Mouse (Mus musculus): ENCODE results near the gene Ets1. TPM values are rescaled to one million over a fixed set of nuclear protein-coding genes. Genes with fewer than 3 reads are reported as not detected.

Gene Ets1
- polyA plus RNA-seq, 1 experiment from 2014 or later, result 16.0 TPM

DNA sequence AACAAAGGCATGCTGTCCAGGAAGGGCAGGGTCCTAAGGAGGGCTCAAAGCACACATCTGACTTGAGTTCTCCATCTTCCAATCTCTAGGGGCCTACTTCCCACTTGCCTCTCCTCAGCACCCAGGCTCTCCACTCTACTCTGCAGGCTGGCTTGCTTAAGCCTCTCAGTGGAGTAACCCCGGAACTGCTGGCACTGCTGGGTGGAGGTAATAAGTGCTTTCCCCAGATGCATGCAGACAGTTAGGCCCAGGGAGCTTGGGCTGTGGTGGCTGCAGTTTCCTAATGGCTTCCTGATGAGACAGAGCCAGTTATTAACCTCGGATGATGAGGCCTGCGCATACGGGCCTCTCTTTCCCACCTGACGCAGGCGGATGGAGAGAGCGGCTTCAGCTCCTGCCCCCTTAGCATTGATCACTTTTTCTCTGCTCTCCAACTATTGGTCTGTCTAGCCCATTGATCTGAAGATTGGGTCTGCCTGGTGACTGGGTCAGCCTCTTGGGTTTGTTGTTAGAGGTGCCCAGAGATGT, 76.4 kb downstream of the Ets1 start:
- peaks cover 13% of the 10 kb centered on the region for H3K4me1 ChIP-seq
- no peak overlapping the region for H3K4me2 ChIP-seq
- no peak overlapping the region for H3K27ac ChIP-seq
- H3K9ac ChIP-seq, result no peak overlapping the region
- no peak overlapping the region for H3K4me3 ChIP-seq
- H3K27me3 ChIP-seq, result peaks cover 7% of the 10 kb centered on the region; the same call in 1 of the 2 replicates
- ATAC-seq, result no peak
- no peaks in the 10 kb centered on the region; the same call in 1 of the 2 replicates for H3K9me3 ChIP-seq (replicated peaks)
- H3K36me3 ChIP-seq (ENCODE audit: poor library complexity, severe bottlenecking), result no peaks in the 10 kb centered on the region
- whole genome bisulfite sequencing, result 90% methylated on average over 7 of the region's 7 CpGs

DNA sequence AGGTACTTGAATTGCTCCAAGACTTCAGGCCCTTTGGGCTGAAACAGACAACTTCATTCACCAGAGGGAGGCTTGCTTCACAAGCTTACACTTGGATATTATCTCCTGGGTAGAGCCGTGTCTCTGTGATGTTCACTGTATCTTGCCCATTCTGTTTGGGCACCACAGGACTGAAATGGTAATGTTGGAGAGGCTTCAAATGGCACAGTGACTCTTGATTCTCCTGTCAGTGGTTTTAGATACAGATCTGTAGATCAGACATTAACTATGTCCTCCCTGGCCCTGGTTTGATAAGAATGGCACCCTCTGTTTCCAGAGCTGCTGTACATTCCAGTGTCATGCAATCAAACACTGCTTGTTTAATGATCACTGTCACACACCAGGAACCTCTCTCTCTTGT, 77.1 kb downstream of the Ets1 start:
- Histone ChIP-seq H3K27ac (no peak overlapping the region), H3K36me3 (ENCODE audit: poor library complexity, severe bottlenecking) (no peaks in the 10 kb centered on the region), H3K9ac (no peak overlapping the region), H3K4me1 (peaks cover 14% of the 10 kb centered on the region), H3K4me2 (no peak overlapping the region), H3K9me3 (replicated peaks) (no peaks in the 10 kb centered on the region; the same call in 1 of the 2 replicates), H3K27me3 (peaks cover 7% of the 10 kb centered on the region; the same call in 1 of the 2 replicates), H3K4me3 (no peak overlapping the region)
- no peak for ATAC-seq
- 95% methylated on average over 1 of the region's 1 CpGs for WGBS

DNA sequence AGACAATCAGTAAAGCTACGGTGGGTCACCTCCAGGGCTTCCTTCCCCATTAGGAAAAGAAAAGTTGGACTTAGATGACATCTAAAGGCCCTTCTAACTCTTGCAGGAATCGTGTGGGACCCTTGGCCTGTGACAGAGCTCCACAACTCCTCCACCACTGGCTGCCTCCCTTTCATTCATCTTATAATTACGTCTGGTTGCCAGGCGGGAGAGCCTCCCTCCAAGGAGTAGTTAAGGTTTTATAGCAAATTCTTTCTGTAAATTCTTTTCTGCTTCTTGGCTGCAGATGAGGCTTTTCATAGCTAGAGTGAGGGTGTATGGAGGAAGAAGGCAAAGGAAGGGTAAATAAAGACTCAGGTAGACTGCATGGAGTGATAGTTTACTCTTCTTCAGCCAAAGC, 77.8 kb downstream of the Ets1 start:
- H3K4me3 ChIP-seq, result no peak overlapping the region
- H3K27me3 ChIP-seq, result peaks cover 7% of the 10 kb centered on the region; the same call in 1 of the 2 replicates
- H3K4me2 ChIP-seq, result no peak overlapping the region
- no peaks in the 10 kb centered on the region; the same call in 1 of the 2 replicates for H3K9me3 ChIP-seq (replicated peaks)
- no peak overlapping the region for H3K9ac ChIP-seq
- peaks cover 14% of the 10 kb centered on the region for H3K4me1 ChIP-seq
- no peaks in the 10 kb centered on the region for H3K36me3 ChIP-seq (ENCODE audit: poor library complexity, severe bottlenecking)
- no peak overlapping the region for H3K27ac ChIP-seq
- no peak for ATAC-seq
- 70% methylated on average over 4 of the region's 4 CpGs for WGBS

DNA sequence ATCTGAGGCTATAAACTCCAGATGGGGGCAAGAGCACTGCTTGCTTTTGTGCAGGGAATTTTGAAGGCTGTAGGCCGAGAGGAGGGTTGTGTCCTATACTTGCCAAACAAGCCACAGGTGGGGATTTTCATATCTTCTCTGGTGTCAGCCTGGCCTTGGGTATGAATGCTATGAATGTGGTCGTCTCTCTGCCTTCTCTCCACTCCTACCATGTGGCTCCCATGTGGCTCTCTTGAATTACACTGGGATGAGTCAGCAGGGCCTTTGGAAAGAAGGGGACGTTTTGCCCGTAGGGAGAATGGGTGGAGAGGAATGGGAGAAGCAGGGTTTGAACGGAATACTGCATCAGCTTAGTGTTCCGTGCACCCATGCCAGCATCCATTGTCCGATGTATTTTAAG, 78.5 kb downstream of the Ets1 start:
- Histone ChIP-seq H3K4me3 (no peak overlapping the region), H3K9ac (no peak overlapping the region), H3K4me2 (no peak overlapping the region), H3K4me1 (peaks cover 14% of the 10 kb centered on the region), H3K27me3 (peaks cover 6% of the 10 kb centered on the region; the same call in 1 of the 2 replicates), H3K27ac (no peak overlapping the region; the same call in 1 of the 2 replicates), H3K36me3 (ENCODE audit: poor library complexity, severe bottlenecking) (no peaks in the 10 kb centered on the region), H3K9me3 (replicated peaks) (no peaks in the 10 kb centered on the region; the same call in 1 of the 2 replicates)
- 88% methylated on average over 7 of the region's 7 CpGs for WGBS
- ATAC-seq, result no peak

DNA sequence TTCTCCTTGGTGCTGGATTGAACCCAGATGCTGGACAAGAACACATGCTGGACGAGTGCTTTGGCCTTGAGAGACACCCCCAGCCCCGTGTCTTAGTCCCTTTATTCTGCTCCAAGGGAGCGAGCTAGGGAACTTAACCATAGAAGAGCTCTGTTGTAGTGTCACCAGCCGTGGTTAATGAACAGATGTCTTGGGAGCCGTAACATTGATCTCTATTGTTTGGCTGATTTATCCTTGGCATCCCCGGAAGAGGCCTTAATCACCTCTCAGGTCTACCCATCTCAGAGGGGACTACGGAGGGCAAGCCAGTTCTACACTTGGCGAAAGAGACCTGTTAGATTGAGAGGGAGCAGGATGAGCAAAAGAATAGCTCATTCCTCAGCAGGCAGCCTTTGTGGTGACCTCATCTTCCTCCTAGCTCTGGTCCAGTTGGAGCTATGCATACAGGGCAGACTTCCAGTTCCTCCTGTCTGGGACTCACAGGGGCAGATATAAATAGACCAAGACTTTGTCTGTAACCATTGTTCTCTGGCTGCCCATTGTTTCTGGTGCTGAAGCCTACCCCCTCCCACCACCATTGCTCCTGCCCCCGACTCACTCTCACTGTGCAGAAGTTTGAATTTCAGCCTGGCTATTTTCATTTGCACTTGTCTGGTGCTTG, 79.9 kb downstream of the Ets1 start:
- peaks cover 14% of the 10 kb centered on the region for H3K4me1 ChIP-seq
- WGBS, result 13% methylated on average over 9 of the region's 9 CpGs
- H3K36me3 ChIP-seq (ENCODE audit: poor library complexity, severe bottlenecking), result no peaks in the 10 kb centered on the region
- H3K4me2 ChIP-seq, result no peak overlapping the region
- peak; percentile 33; the same call in 1 of the 2 replicates for ATAC-seq
- no peak overlapping the region for H3K27ac ChIP-seq
- H3K9me3 ChIP-seq (replicated peaks), result no peaks in the 10 kb centered on the region; the same call in 1 of the 2 replicates
- no peak overlapping the region for H3K9ac ChIP-seq
- H3K27me3 ChIP-seq, result peaks cover 4% of the 10 kb centered on the region; the same call in 1 of the 2 replicates
- H3K4me3 ChIP-seq, result no peak overlapping the region

DNA sequence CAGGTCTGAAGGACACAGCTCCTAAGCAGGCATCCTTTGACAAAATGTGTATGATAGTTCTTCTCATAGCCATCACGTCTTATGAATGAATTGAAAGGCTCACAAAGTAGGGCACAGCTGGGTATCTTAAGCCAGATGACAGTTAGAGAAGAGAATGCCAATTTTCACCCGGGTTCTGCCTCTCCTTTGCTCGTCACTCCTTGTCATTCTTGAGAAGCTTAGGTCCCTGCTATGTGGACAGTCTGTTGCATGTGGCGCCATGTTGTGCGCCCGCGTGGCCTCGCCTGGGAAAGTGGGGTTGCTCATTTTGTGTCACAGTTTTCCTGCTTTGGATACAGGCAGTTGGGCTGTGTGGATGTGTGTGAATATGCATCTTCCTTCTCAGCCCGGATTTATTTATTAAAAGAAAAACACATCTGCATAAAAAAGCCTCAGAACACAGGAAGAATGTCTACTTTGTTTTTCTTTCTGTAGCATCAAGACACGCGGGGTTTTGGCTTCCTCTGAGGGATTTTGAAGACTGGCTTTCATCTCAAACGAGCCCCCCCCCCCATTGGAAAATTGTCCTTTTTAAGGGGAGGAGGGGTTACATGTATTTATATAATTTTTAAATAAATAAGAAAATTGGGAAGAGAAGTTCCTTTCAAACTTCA, 81.4 kb downstream of the Ets1 start:
- peaks cover 14% of the 10 kb centered on the region for H3K4me1 ChIP-seq
- no peak overlapping the region for H3K4me2 ChIP-seq
- peaks cover 4% of the 10 kb centered on the region; the same call in 1 of the 2 replicates for H3K27me3 ChIP-seq
- no peaks in the 10 kb centered on the region for H3K9me3 ChIP-seq (replicated peaks)
- no peak overlapping the region for H3K9ac ChIP-seq
- ATAC-seq, result no peak
- H3K36me3 ChIP-seq (ENCODE audit: poor library complexity, severe bottlenecking), result no peaks in the 10 kb centered on the region
- no peak overlapping the region; the same call in 1 of the 2 replicates for H3K27ac ChIP-seq
- H3K4me3 ChIP-seq, result no peak overlapping the region
- 56% methylated on average over 12 of the region's 12 CpGs for WGBS

DNA sequence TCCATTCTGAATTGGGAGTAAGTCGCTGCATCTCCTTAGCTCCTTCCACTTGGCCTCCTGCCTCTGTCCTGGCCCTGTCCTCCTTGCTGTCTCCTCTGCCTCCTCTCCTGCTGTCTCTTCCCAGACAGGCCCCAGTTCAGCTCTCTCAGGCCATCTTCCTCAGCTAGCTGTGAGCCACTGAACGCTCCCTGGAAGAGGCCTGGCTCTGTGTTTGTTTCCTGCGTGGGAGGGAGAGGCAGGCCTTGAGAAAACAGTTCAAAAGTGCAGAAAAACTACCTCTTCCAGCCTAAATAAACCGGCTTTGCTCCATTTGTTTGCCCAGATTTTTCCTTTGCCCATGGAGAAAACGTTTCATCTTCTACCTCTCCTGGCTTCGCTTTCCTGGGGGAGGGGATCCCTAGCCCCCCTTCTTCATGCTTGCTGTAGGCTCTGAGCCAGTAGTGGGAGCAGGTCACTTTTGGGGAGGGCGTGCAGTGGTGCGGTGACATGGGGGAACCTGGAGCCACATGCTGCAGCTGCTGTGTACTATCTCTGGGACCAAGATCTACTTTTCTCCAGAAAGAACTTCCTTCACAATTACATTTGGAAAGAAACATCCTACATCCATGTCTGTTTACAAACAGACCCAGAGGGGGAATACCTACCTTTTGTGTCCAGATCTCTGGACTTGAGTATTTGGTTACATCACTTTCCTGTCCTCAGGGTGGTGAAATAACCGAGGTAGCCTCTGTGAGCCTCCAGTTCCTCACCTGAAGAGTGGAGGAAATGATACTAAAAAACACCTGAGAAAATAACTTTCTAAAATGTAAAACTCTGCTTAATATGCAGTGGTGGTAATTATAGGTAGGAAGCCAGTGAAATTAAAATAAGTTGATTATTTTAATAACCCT, 82.2 kb downstream of the Ets1 start:
- ATAC-seq, result no peak

DNA sequence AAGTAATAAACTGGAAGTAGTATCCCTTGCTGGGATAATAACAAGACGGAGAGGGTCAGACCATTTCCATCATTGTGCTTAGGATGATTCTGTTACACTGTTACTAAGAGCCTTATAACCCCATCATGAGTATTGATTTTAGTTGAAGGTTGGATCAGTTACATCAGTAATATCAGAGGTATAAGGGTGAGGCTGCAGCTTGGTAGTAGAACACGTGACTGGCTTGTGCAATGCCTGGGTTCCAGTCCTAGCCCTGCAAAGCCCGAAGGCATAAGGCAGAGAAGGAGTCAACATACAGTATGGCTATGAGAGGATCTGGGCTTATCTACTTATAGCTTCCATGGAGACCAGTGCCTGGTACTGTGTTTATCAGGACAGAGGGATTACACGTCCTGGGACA, 82.8 kb downstream of the Ets1 start:
- no peak overlapping the region for H3K9ac ChIP-seq
- H3K36me3 ChIP-seq (ENCODE audit: poor library complexity, severe bottlenecking), result no peaks in the 10 kb centered on the region
- no peak overlapping the region for H3K4me2 ChIP-seq
- no peak overlapping the region for H3K27ac ChIP-seq
- ATAC-seq, result no peak
- no peaks in the 10 kb centered on the region for H3K27me3 ChIP-seq
- WGBS, result 90% methylated on average over 4 of the region's 4 CpGs
- H3K4me1 ChIP-seq, result peaks cover 14% of the 10 kb centered on the region
- H3K9me3 ChIP-seq (replicated peaks), result no peaks in the 10 kb centered on the region
- H3K4me3 ChIP-seq, result no peak overlapping the region

More for the DNA sequence above, 82.2 kb downstream of the Ets1 start:
- H3K27me3 ChIP-seq, result no peaks in the 10 kb centered on the region; the same call in 1 of the 2 replicates
- H3K4me1 ChIP-seq, result peaks cover 14% of the 10 kb centered on the region
- no peak overlapping the region for H3K4me2 ChIP-seq
- no peak overlapping the region for H3K9ac ChIP-seq
- H3K9me3 ChIP-seq (replicated peaks), result no peaks in the 10 kb centered on the region
- H3K36me3 ChIP-seq (ENCODE audit: poor library complexity, severe bottlenecking), result no peaks in the 10 kb centered on the region
- no peak overlapping the region for H3K4me3 ChIP-seq
- WGBS, result 74% methylated on average over 9 of the region's 9 CpGs
- no peak overlapping the region for H3K27ac ChIP-seq

DNA sequence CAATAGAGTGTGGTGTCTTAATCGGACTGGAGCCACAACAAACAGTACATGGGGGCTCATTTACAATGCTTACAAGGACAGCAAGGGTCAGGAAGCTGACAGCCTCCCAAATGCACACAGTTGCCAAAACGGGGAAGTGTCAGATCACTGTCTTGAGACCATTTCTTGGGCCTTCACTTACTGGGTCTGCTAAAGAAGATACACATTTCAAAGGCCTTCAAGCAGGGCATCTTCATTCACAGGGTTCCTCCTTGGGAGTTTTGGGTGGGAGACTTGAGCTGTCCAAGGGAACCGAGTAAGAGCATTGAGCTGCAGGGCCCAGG, 83.9 kb downstream of the Ets1 start:
- H3K9me3 ChIP-seq (replicated peaks), result no peaks in the 10 kb centered on the region
- 63% methylated on average over 3 of the region's 3 CpGs for WGBS
- H3K4me2 ChIP-seq, result no peak overlapping the region

DNA sequence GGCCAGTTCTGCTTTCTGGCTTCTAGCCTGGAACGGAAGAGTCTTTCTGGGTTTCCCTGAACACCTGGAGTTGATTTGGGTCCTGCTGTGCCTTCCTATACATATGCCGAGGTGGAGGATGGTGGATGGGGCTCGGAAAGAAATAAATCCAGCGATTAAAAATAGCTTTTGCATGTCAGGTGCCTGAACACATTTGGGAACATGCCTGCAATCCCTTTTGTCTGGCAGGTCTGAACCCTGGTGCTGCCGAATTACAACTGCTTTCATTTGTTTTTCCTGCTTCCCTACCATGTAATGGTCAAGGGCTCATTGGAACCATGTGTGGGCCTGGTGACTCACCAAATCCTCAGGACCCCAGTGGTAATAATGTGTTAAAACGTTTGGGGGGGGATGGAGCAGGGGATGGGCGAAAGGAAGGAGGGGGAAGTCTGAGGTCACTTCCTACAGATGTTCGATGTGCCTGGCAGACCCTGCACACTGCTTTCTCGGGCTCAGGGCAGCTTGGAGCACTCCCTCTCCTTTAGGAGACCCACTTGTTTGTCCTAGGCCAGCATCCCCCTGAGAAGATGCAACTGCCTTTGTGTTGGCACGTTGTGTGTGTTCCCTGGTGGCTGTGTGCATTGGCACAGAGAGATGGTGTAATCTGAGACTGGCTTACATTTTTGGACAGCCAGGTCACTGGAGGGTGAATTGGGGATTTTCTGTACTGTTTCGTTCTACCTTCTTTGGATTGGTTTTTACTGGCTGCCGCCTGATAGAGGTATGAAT, 84.4 kb downstream of the Ets1 start:
- Histone ChIP-seq H3K4me2 (no peak overlapping the region), H3K36me3 (ENCODE audit: poor library complexity, severe bottlenecking) (no peaks in the 10 kb centered on the region), H3K27ac (no peak overlapping the region), H3K4me3 (no peak overlapping the region), H3K9me3 (replicated peaks) (no peaks in the 10 kb centered on the region), H3K9ac (no peak overlapping the region), H3K4me1 (peaks cover 14% of the 10 kb centered on the region), H3K27me3 (no peaks in the 10 kb centered on the region)
- ATAC-seq, result no peak
- 56% methylated on average over 12 of the region's 12 CpGs for WGBS

More for the DNA sequence above, 83.9 kb downstream of the Ets1 start:
- no peak overlapping the region for H3K9ac ChIP-seq
- ATAC-seq, result no peak
- H3K27ac ChIP-seq, result no peak overlapping the region
- H3K36me3 ChIP-seq (ENCODE audit: poor library complexity, severe bottlenecking), result no peaks in the 10 kb centered on the region
- no peaks in the 10 kb centered on the region for H3K27me3 ChIP-seq
- H3K4me3 ChIP-seq, result no peak overlapping the region
- peaks cover 14% of the 10 kb centered on the region for H3K4me1 ChIP-seq

DNA sequence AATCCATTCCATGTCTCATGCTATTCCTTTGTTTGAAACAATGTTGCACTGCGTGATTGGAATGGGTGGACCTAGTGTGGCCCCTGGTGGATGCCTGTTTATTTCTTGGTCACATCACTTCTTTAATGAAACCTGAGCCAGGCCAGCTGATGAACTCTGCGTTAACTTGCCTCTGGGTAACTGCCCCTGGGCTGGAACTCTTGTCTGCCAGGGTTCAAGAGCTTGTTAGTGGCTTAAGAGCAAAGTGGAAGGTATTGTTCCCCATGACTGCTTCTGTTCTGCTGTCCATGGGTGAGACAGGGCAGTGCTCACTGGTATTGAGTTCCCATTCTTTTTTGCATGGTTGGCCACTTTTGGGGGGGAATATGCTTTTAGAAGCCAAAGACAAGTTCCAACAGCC, 85.1 kb downstream of the Ets1 start:
- Histone ChIP-seq H3K27ac (no peak overlapping the region), H3K4me1 (peaks cover 9% of the 10 kb centered on the region), H3K9me3 (replicated peaks) (no peaks in the 10 kb centered on the region), H3K36me3 (ENCODE audit: poor library complexity, severe bottlenecking) (no peaks in the 10 kb centered on the region), H3K27me3 (no peaks in the 10 kb centered on the region), H3K4me3 (no peak overlapping the region), H3K9ac (no peak overlapping the region), H3K4me2 (no peak overlapping the region)
- ATAC-seq, result no peak
- WGBS, result 47% methylated on average over 2 of the region's 2 CpGs
